Mouse (Mus musculus): ENCODE results near the gene Hmox1. TPM values are rescaled to one million over a fixed set of nuclear protein-coding genes. Genes with fewer than 3 reads are reported as not detected.

Hmox1 gene
- total RNA-seq, 2 experiments from 2014 or later: 37.8 to 41.5 TPM

Other genes with a start within 250 kb of the Hmox1 start
- gene Isx, start 220.4 kb upstream of the Hmox1 start, total RNA-seq (2021): under 1 TPM; 0.28 to 0.36 TPM
- gene Hmgxb4, start 100.3 kb upstream of the Hmox1 start, total RNA-seq (2021): 10 to 100 TPM; 31.6 to 39.7 TPM
- gene Tom1, start 59.9 kb upstream of the Hmox1 start, total RNA-seq (2021): 10 to 100 TPM; 26.1 to 31.0 TPM
- gene Mcm5, start 15.9 kb downstream of the Hmox1 start, total RNA-seq (2021): 10 to 100 TPM; 49.7 to 62.0 TPM
- gene Rasd2, start 120.3 kb downstream of the Hmox1 start, total RNA-seq (2021): 1 to 10 TPM; 3.1 to 3.4 TPM

Data from adrenal gland, postnatal 4 days (tissue).